Mouse (Mus musculus) cerebellum, adult 8-10 months (tissue): Measurements from ENCODE around the gene Itpr2.

Source experiments
- DNase-seq: peaks from one replicate; pipeline ENCODE4 v3.0.0; 2022

Gene Itpr2

DNA sequence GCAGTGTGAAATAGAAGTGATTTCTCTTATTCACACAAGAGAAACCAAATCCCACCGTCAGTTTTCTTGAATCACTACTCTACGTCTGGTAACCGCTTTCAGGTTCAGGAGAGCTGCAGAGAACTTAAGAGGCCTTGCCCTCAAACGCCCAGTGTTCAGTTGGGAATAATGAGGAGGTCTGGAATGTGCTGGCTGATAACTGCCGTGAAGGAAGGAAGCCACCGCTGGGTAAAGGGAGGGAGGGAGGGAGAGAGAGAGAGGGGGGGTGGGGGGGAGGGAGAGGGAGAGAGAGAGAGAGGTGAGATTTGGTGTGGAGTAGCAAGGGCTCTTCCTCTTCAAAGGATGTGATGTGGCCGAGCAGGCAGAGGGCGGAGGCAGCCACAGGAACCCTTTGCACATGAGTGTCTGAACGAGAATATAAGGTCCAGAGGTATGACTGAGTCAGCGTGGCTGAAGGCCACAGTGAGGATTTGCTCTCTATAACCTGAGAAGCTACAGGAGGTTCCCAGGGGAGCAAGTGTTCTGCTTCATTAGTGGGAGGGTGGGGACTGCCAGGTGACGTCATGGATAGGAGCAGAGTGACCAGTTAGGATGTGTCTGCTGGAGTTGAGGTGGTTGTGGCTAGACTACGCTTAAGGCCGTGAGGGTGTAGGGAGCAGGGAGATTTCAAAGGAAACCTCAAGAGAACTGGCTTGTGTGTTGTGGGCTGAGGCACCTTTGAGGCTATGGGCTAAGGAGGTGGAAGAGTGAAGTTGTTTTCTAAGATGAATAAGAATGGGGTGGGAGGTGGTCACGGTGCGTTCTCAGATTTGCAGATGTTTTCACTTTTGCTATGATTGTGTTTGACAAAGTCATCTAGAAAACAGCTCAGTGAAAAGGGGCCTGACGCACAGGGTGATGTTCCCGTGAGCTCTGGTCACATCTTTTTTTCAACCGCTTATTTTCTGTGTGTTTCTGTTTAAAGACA, 421.2 kb downstream of the Itpr2 start:
- DNase-seq: no peak

- no peak for DNase-seq
Measured at GRCm38 (mm10) chr6:146079734-146080443, 422.1 kb downstream of the Itpr2 start.

GRCm38 (mm10) chr6:146079261-146079660, 422.8 kb downstream of the Itpr2 start:
- DNase-seq: peak; percentile 69

DNA sequence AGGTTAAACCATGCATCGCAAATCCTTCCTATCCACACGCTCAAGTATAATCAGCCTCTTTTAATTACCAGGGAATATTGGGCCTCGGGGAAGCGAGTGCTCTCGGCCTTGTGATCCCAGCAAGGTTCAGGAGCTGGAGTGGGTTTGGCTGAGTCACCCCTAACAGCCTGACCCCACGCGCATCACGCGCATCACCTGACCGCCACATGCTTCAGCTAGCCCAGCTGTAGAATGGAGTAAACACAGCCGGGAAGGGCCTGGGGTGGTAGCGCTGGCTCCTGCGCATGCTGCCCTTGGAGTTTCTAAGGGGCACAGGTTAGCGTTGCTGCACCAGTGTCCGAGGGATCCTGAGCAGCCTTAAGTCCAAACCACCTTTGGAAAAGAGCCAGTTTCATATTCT, 423.9 kb downstream of the Itpr2 start:
- no peak for DNase-seq

- DNase-seq: no peak
Measured at GRCm38 (mm10) chr6:146077124-146077889, 424.7 kb downstream of the Itpr2 start.

GRCm38 (mm10) chr6:146072842-146073241, 429.2 kb downstream of the Itpr2 start:
- DNase-seq: no peak

GRCm38 (mm10) chr6:146071883-146072282, 430.1 kb downstream of the Itpr2 start:
- no peak for DNase-seq
